Mouse (Mus musculus): ENCODE data around the gene Zscan29.

- TF ChIP-seq CTCF (IDR thresholded peaks at IDR 0.05; ENCODE audit: borderline replicate concordance, control insufficient read depth, extremely low read depth, insufficient read depth, low read length, poor library complexity): no peak
- no peak for TF ChIP-seq POLR2A (IDR thresholded peaks at IDR 0.05; ENCODE audit: control insufficient read depth, extremely low read depth, insufficient read depth, low read length, poor library complexity)
Observed at GRCm38 (mm10) chr2:121137371-121137770, 33.6 kb downstream of the Zscan29 start.

Data from thymus, adult 2 months (tissue).